Mouse (Mus musculus) small intestine, adult 2 months (tissue): ENCODE measurements around the gene Lclat1.

Experiments
- CTCF ChIP-seq: fragments of 200-500 bp; IDR thresholded peaks from 2 replicates; pipeline ENCODE4 v1.5.1; 2012; ENCODE audit warnings: low read depth, mild to moderate bottlenecking, control low read depth, inconsistent platforms, low read length, moderate library complexity, mixed read lengths; ENCODE audit not compliant: insufficient replicate concordance, insufficient read length; ENCODE audit errors: extremely low read depth
- POLR2A ChIP-seq: fragments of 200-500 bp; IDR thresholded peaks from 2 replicates; pipeline ENCODE4 v1.6.1; 2012; ENCODE audit warnings: low read depth, mild to moderate bottlenecking, control low read depth, inconsistent platforms, low read length, moderate library complexity

- TF ChIP-seq CTCF (no peak), POLR2A (no peak)
Measured at GRCm38 (mm10) chr17:73177079-73177478, 69.3 kb downstream of the Lclat1 start.
